Mouse (Mus musculus) liver, embryonic 14.5 days (tissue): ENCODE results near the gene Pmepa1.

Source experiments
- CTCF ChIP-seq: IDR thresholded peaks from 2 replicates; pipeline ENCODE4 v1.5.1; 2016; ENCODE audit warnings: antibody characterized with exemption, low read depth, control low read depth
- EP300 ChIP-seq: IDR thresholded peaks from 2 replicates; pipeline ENCODE4 v1.6.1; 2016; ENCODE audit warnings: antibody characterized with exemption, low read depth

DNA sequence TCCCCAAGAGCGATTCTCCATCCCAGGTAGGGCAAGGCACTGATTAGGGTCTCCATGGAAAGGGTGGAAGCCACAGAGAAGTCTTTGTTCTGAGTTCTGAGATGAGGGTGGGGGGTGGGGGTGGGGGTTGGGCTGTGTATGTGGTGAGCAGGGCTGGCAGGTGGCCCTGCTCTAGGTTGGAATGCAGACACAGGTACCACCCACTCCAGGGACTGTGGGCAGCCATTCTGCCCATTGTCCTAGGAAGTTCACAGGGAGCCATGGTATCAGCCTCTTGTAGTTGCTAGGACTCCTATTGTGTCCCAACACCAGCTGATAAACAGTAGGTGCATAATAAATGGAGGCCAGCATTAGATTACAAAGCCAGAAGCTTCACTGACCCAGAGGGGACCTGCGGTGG, 29.1 kb downstream of the Pmepa1 start:
- TF ChIP-seq CTCF (no peak), EP300 (no peak)
